Mouse (Mus musculus) embryonic facial prominence, embryonic 13.5 days (tissue): Measurements from ENCODE around the gene Ilvbl. TPM values are rescaled to one million over a fixed set of nuclear protein-coding genes. Genes with fewer than 3 reads are reported as not detected.
"Not testable (repeated sequence)": the region's sequence is repeated elsewhere in the genome, so short reads cannot be mapped to it uniquely, and the experiment has no call there.

Source experiments
- ATAC-seq: fragments of 200-750 bp; cut with Nextera tagmentation; 2 replicates; pipeline ENCODE4 v1.8.0; 2017; ENCODE audit warnings: low read depth; ENCODE audit not compliant: insufficient number of reproducible peaks, insufficient read depth, low FRiP score, low TSS enrichment
- H3K27ac ChIP-seq: fragments of 300-500 bp; sonication (generic); 2 replicates; pipeline ENCODE4 v1.5.1; 2015; ENCODE audit warnings: moderate library complexity, mild to moderate bottlenecking, inconsistent platforms
- H3K27me3 ChIP-seq: fragments of 300-500 bp; sonication (generic); 2 replicates; pipeline ENCODE4 v1.6.1; 2015; ENCODE audit warnings: mild to moderate bottlenecking, inconsistent platforms
- H3K36me3 ChIP-seq: fragments of 300-500 bp; sonication (generic); 2 replicates; pipeline ENCODE4 v1.6.1; 2015; ENCODE audit warnings: mild to moderate bottlenecking, inconsistent platforms
- H3K4me1 ChIP-seq: fragments of 300-500 bp; sonication (generic); 2 replicates; pipeline ENCODE4 v1.6.1; 2015; ENCODE audit warnings: inconsistent platforms
- H3K4me2 ChIP-seq: fragments of 300-500 bp; sonication (generic); 2 replicates; pipeline ENCODE4 v1.6.1; 2015; ENCODE audit warnings: moderate library complexity, mild to moderate bottlenecking, inconsistent platforms
- H3K4me3 ChIP-seq: fragments of 300-500 bp; sonication (generic); 2 replicates; pipeline ENCODE4 v1.5.1; 2015; ENCODE audit warnings: mild to moderate bottlenecking, inconsistent platforms
- H3K9ac ChIP-seq: fragments of 300-500 bp; sonication (generic); 2 replicates; pipeline ENCODE4 v1.6.1; 2015; ENCODE audit warnings: mild to moderate bottlenecking, inconsistent platforms
- H3K9me3 ChIP-seq: fragments of 300-500 bp; sonication (generic); 2 replicates; pipeline ENCODE4 v1.6.1; 2016; ENCODE audit warnings: inconsistent platforms
- WGBS: fragments of 180-500 bp; shearing (Covaris S2); methylation state at CpG from one replicate; pipeline ENCODE4 v1.1.7; 2015; ENCODE audit warnings: mixed read lengths; 5-methylcytosine and 5-hydroxymethylcytosine counted together
- polyA plus RNA-seq: library from polyadenylated mRNA; unstranded; fragments of >200 nt; fragmentation: Nextera tagmentation; extraction: Ambion mirVana; gene quantifications from 2 replicates; pipeline ENCODE4 v1.2.1, GENCODE M21; 2015

Gene Ilvbl
- polyA plus RNA-seq: 60.4 and 62.9 TPM in 2 replicates

DNA sequence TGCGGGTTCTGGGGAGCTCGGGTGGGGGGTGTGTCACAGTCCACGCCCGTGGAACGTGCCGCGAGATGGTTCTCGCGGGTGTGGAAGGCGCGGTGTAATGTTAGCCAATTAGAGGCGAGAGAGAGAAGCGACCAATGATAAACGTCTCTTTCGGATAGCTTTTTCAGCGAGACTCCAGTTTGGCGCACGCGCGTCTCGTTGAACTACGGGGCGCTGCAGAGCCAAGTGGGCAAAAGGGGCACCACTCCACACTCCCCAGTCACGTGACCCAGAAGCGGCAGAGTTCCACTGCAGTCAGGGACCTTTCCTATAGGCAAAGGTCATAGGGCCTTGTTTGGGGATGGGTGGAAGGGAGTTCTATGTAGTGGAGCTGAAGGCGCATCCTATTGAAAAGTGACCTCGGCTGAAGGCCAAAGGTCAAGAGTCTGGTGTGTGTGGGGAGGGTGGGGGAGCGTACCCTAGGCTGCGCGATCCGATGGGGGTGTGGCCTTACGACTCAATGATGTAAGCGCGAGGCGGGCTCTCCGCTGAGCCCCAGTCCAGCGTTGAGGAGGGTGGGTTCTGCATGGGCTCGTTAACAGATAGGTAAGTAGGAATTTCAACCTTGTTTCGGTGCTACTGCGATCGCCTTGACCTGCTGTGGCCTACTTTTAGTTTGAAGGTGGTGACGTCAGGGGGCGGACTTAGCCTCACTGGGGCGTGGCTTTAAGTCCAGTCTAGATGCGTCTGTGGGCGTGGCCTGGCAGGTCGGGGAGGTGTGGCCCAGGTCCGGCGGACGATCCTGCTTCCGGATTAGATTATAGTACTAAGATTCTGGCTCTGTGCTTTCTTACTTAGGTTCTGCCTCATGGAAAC, at the start of gene Ilvbl:
Ilvbl (plus strand) TSS at position 97 of the 855 bp plus-strand sequence.
- H3K4me3 ChIP-seq: peak within 1 kb of the TSS; percentile 61
- H3K36me3 ChIP-seq: peaks cover 23% of the 10 kb centered on the region
- WGBS: under 1% methylated on average over 51 of the region's 51 CpGs
- peaks cover 38% of the 10 kb centered on the region for H3K4me1 ChIP-seq
- no peaks in the 10 kb centered on the region for H3K27me3 ChIP-seq
- peak within 1 kb of the TSS; percentile 72 for H3K4me2 ChIP-seq
- ATAC-seq: peak; percentile 89
- peak within 1 kb of the TSS; percentile 82 for H3K9ac ChIP-seq
- H3K27ac ChIP-seq: peak within 1 kb of the TSS; percentile 95
- H3K9me3 ChIP-seq: no peaks in the 10 kb centered on the region

DNA sequence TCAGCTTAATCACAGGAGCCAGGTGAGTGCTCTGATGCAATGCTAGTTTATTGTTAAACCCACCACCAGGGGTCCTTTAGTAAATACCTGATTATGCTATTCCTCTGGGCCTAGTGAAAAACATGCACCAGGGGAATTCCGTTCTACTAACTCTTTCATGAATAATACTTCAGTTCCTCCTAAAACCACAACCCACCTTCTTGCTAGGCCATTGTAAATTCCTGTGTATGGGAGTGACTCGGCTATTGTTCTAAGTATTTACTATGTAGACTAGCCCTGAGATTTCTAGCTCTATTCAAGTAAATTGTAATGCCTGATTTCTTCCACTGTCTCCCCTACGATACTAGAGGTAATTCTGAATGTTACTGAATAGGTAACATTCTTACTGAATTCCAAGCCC, 49.1 kb upstream of the Ilvbl start:
- not testable (repeated sequence) for H3K36me3 ChIP-seq, ATAC-seq, H3K27me3 ChIP-seq, H3K4me2 ChIP-seq, H3K27ac ChIP-seq, H3K9me3 ChIP-seq, H3K4me1 ChIP-seq, H3K9ac ChIP-seq, H3K4me3 ChIP-seq
- 52% methylated on average over 3 of the region's 3 CpGs for WGBS

DNA sequence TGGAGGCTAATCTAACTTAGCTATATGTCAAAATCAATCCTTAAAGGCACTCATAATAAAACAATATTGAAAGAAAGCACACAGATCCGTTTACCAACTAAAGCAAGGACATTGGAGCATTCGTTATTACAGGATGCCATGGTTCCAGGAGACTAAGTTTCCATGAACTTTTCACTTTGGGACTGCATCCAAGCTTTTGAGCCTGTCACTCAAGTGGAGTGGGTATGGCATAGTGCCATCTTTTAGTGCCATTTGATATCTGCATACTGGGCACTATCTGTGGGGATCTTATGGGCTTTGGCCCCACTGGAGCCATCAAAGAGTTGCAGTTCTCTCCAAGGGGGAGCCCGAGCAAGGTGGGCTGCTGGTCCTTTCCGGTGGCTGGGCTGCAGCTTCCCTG, 48.6 kb upstream of the Ilvbl start:
- H3K9ac ChIP-seq: no peak overlapping the region
- no peak overlapping the region for H3K4me3 ChIP-seq
- H3K27me3 ChIP-seq: no peaks in the 10 kb centered on the region
- 50% methylated on average over 4 of the region's 4 CpGs for whole genome bisulfite sequencing
- H3K4me1 ChIP-seq: no peaks in the 10 kb centered on the region
- H3K9me3 ChIP-seq: no peaks in the 10 kb centered on the region
- H3K4me2 ChIP-seq: no peak overlapping the region
- no peaks in the 10 kb centered on the region for H3K36me3 ChIP-seq
- no peak overlapping the region for H3K27ac ChIP-seq
- no peak for ATAC-seq

DNA sequence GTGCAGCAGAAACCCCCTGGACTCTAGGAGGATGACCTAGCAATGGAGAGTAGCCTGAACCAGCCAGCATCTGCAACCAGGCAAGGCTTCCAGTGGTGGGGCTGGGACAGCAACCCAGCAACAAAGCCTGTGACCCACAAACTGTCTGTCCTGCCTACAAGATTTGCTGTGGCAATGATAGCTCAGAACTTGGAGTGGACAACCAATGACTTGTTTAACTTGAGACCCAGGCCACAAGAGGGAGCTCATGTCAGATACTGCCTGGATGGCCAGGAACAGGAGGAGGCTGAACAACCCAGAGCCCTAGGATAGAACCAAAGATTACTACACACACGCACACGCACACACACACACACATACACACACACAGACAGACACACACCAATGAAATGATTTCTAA, 33.2 kb upstream of the Ilvbl start:
- no peak for ATAC-seq
- no peaks in the 10 kb centered on the region for H3K4me1 ChIP-seq
- H3K27me3 ChIP-seq: no peaks in the 10 kb centered on the region
- H3K36me3 ChIP-seq: no peaks in the 10 kb centered on the region
- H3K4me3 ChIP-seq: no peak overlapping the region
- no peak overlapping the region for H3K9ac ChIP-seq
- no peak overlapping the region for H3K4me2 ChIP-seq
- H3K27ac ChIP-seq: no peak overlapping the region
- no peaks in the 10 kb centered on the region for H3K9me3 ChIP-seq
- 57% methylated on average over 2 of the region's 2 CpGs for WGBS

DNA sequence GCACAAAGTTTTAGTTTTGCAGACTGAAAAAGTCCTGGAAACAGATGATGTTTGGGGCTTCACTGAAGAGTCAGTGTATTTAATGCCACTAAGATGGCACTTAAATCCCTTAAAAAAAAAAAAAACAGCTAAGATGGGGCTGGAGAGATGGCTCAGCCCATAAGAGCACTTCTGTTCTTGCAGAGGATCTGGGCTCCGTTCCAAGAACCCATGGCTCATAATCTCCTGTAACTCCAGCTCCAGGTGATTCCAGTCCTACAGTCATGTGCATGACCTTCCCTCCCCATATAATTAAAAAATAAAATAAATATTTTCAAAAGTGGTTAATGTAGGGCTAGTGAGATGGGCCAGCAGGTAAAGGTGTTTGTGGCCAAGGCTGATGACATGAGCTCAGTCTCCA, 9.1 kb upstream of the Ilvbl start:
- ATAC-seq: no peak
- Histone ChIP-seq H3K9me3 (no peaks in the 10 kb centered on the region), H3K27me3 (no peaks in the 10 kb centered on the region), H3K9ac (no peak overlapping the region), H3K4me3 (no peak overlapping the region), H3K4me2 (no peak overlapping the region), H3K36me3 (no peaks in the 10 kb centered on the region), H3K4me1 (peaks cover 5% of the 10 kb centered on the region), H3K27ac (no peak overlapping the region)
- WGBS: 80% methylated on average over 1 of the region's 1 CpGs

DNA sequence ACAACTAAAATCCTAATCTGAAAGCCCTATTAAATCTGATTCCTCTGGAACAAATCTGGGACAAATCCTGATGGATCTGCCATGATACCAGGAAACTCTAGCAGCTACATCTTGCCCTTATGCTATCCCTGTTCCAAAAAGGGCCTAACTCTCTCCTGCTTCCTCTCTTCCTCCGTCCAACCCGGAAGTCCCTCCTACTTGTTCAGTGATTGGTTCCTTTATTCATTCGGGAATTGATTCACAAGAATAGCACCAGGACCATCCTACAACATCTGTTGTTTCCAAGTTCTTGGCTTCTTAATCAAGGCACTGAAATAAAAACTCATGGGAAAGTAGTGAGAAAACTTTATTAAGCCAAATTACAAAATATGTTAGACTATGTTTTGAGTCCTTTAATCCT, 5.0 kb upstream of the Ilvbl start:
- WGBS: 75% methylated on average over 3 of the region's 3 CpGs
- H3K36me3 ChIP-seq: no peaks in the 10 kb centered on the region
- H3K27me3 ChIP-seq: no peaks in the 10 kb centered on the region
- no peak overlapping the region for H3K4me3 ChIP-seq
- no peaks in the 10 kb centered on the region for H3K9me3 ChIP-seq
- H3K27ac ChIP-seq: no peak overlapping the region
- H3K9ac ChIP-seq: no peak overlapping the region
- ATAC-seq: no peak
- H3K4me2 ChIP-seq: no peak overlapping the region
- peaks cover 30% of the 10 kb centered on the region for H3K4me1 ChIP-seq

DNA sequence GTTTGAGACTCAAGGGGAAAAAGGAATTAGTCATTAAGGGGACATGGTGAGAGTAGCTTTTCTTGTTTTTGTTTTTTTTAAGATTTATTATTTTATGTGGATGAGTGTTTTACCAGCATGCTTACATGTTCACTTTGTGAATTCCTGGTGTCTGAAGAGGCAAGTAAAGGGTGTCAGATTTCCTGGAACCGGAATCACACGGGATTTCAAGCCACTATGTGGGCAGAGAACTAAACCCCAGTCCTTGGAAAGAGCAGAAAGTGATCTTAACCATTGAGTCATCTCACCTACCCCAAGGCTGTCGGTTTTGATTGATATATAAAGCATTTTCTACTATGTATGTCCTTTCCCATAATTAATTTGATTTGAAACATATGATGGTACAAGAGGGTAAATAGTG, 4.5 kb upstream of the Ilvbl start:
- no peak for ATAC-seq
- no peaks in the 10 kb centered on the region for H3K36me3 ChIP-seq
- no peaks in the 10 kb centered on the region for H3K27me3 ChIP-seq
- H3K9ac ChIP-seq: no peak overlapping the region
- H3K4me3 ChIP-seq: no peak overlapping the region
- WGBS: 34% methylated on average over 3 of the region's 3 CpGs
- H3K27ac ChIP-seq: no peak overlapping the region
- no peaks in the 10 kb centered on the region for H3K9me3 ChIP-seq
- H3K4me2 ChIP-seq: no peak overlapping the region
- H3K4me1 ChIP-seq: peaks cover 30% of the 10 kb centered on the region

DNA sequence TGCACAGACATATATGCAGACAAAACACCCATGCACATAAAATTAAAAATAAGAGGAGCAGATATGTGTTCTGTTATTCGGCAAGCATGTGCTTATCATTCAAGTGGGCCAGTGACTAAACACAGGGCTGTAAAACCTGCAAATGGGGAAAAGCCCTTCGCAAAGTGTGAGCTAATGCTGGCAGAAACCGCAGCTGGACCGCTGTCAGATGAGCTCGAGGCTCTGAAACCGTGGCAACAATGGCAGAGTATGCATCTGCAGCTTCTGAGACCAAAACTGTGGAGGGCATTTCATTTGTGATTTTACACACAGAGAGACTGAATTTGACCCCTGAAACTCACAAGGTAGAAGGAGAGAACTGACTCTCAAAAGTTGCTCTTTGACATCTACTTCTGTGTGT, 3.7 kb upstream of the Ilvbl start:
- H3K36me3 ChIP-seq: no peaks in the 10 kb centered on the region
- H3K4me3 ChIP-seq: no peak overlapping the region
- H3K27ac ChIP-seq: peak overlapping the region; percentile 71
- no peaks in the 10 kb centered on the region for H3K27me3 ChIP-seq
- no peak overlapping the region for H3K4me2 ChIP-seq
- WGBS: 56% methylated on average over 6 of the region's 6 CpGs
- H3K4me1 ChIP-seq: peaks cover 32% of the 10 kb centered on the region
- H3K9me3 ChIP-seq: no peaks in the 10 kb centered on the region
- ATAC-seq: no peak
- no peak overlapping the region for H3K9ac ChIP-seq

DNA sequence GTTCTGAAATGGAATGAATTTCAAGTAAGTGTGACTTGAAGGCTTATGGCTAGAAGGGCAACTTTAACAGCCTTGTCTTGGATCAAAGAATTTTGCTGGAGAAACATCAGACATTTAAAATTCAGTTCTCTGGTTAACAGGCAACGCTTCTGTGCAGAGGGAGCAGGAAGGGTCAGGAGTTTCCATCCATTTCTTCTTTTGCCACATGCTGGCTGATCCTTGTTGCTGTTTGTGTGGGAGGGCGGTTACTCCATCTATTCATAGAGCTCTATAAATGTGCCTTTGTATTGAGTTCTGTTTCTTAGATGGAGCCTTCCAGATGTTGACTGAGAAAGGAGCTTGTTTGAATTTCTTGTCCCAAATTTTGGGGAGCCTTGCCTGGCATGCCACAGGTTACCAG, 3.2 kb upstream of the Ilvbl start:
- H3K9ac ChIP-seq: no peak overlapping the region
- 56% methylated on average over 2 of the region's 2 CpGs for WGBS
- H3K27me3 ChIP-seq: no peaks in the 10 kb centered on the region
- H3K9me3 ChIP-seq: no peaks in the 10 kb centered on the region
- no peak overlapping the region for H3K4me2 ChIP-seq
- H3K4me3 ChIP-seq: no peak overlapping the region
- H3K36me3 ChIP-seq: no peaks in the 10 kb centered on the region
- peaks cover 37% of the 10 kb centered on the region for H3K4me1 ChIP-seq
- ATAC-seq: no peak
- H3K27ac ChIP-seq: peak overlapping the region; percentile 71

DNA sequence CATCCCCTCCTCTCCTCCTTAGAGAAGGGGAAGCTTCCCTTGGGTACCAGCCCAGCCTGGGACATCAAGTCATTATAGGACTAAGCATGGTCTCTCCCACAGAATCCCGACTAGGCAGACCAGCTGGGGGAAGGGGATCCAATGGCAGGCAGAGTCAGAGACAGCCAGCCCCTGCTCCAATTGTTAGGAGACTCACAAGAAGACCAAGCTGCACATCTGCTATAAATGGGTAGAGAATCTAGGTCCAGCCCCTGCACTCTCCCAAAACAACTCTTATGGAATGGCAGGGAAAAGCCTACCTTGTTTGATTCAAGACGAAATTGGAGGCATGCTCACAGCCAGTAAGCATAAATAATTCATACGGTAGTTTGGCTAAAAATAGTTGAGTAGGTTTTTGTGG, 920 bp upstream of the Ilvbl start:
- peak overlapping the region; percentile 95; the same call in 1 of the 2 replicates for H3K27ac ChIP-seq
- ATAC-seq: no peak
- H3K36me3 ChIP-seq: peaks cover 15% of the 10 kb centered on the region; the same call in 1 of the 2 replicates
- no peak overlapping the region for H3K9ac ChIP-seq
- H3K9me3 ChIP-seq: no peaks in the 10 kb centered on the region
- 71% methylated on average over 3 of the region's 3 CpGs for WGBS
- H3K4me1 ChIP-seq: peaks cover 38% of the 10 kb centered on the region
- no peaks in the 10 kb centered on the region for H3K27me3 ChIP-seq
- no peak overlapping the region for H3K4me3 ChIP-seq
- no peak overlapping the region; the same call in 1 of the 2 replicates for H3K4me2 ChIP-seq

DNA sequence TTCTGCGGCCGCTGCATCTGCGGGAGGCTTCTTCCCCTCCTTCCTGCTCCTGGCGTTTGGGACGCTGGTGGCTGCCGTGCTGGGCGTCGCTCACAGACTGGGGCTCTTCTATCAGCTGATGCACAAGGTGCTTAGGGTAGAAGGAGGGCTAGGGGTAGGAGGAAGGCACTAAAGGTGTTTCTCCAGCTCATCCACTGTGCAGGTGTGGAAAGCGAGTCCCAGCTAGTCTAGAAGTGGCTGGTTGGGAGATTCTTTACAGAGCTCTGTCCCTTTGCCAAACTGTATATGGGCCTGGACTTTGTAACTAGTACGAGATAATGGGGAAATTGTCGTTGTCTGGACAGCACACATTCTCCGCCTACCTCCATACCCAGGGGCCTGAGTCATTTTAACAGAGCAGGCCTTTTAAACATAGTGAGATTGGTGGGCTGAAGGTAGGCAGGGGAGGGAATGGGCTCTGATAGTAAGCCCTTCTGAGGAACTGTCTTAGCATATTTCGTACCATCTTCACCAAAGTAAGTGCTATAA, 1.0 kb downstream of the Ilvbl start:
- Histone ChIP-seq H3K4me2 (peak overlapping the region; percentile 72), H3K27ac (peak overlapping the region; percentile 95), H3K9ac (peak overlapping the region; percentile 82), H3K27me3 (no peaks in the 10 kb centered on the region), H3K4me3 (peak overlapping the region; percentile 61), H3K36me3 (peaks cover 30% of the 10 kb centered on the region), H3K4me1 (peaks cover 33% of the 10 kb centered on the region), H3K9me3 (no peaks in the 10 kb centered on the region)
- WGBS: 13% methylated on average over 13 of the region's 13 CpGs
- peak; percentile 27; the same call in 1 of the 2 replicates for ATAC-seq

DNA sequence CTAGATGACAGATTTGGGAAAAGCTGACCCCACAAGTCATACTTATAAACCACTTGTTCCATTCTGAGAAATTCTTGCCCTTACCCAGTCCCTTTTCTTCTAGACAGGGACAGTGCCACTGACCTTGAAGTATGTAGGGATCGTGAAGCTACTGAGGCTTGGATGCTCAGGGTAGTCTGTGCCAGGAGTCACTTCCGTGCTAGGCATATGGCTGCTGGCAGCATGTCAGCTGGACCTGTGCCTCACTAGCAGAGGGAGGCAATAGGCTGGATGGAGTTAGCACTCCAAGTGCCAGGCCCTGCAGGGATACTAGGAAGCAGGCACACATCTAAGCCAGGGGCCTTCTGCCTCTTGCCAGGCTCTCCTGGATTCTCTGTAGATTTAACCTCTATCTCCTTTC, 1.5 kb downstream of the Ilvbl start:
- 79% methylated on average over 2 of the region's 2 CpGs for WGBS
- no peaks in the 10 kb centered on the region for H3K9me3 ChIP-seq
- H3K36me3 ChIP-seq: peaks cover 35% of the 10 kb centered on the region
- 0 out of 2 replicates have a peak overlapping the region, but pooled peaks have one; percentile 95 for H3K27ac ChIP-seq
- H3K4me2 ChIP-seq: peak overlapping the region; percentile 72
- ATAC-seq: no peak
- H3K4me1 ChIP-seq: peaks cover 27% of the 10 kb centered on the region
- H3K9ac ChIP-seq: no peak overlapping the region; the same call in 1 of the 2 replicates
- peak overlapping the region; percentile 61; the same call in 1 of the 2 replicates for H3K4me3 ChIP-seq
- no peaks in the 10 kb centered on the region for H3K27me3 ChIP-seq
